Mouse (Mus musculus): ENCODE data around the gene Inpp4b. TPM values are rescaled to one million over a fixed set of nuclear protein-coding genes. Genes with fewer than 3 reads are reported as not detected.

Gene Inpp4b
- polyA plus RNA-seq, 1 experiment: 2.7 TPM

DNA sequence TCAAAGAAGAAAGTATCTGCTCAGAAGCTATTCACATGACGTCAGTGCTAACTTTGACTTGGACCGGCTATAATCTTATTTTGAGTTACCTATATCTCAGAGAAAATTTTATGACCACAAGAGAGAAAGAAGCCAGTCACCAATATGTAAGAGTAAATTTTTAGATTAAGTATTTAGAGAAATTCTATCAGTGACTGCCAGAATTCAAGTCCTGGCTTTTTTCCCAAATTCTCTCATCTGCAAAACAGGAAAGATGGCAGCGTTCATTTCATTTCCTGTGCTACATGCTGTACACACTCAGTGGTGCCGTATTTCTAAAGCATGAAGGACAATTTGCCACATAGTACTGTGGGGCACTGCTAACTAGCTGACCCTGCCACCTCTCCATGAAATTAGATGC lies 256.9 kb downstream of the Inpp4b start:
- no peak overlapping the region for H3K27ac ChIP-seq (ENCODE audit: insufficient read depth, low read length)
- no peaks in the 10 kb centered on the region for H3K4me1 ChIP-seq (ENCODE audit: control insufficient read depth, insufficient read depth, low read length)
- TF ChIP-seq CTCF (IDR thresholded peaks at IDR 0.05; ENCODE audit: extremely low read depth, insufficient read depth, low read length) (no peak), POLR2A (IDR thresholded peaks at IDR 0.05; ENCODE audit: extremely low read depth, insufficient read depth, low read length) (no peak)
- no peak overlapping the region for H3K4me3 ChIP-seq (ENCODE audit: insufficient read depth, low read length)

DNA sequence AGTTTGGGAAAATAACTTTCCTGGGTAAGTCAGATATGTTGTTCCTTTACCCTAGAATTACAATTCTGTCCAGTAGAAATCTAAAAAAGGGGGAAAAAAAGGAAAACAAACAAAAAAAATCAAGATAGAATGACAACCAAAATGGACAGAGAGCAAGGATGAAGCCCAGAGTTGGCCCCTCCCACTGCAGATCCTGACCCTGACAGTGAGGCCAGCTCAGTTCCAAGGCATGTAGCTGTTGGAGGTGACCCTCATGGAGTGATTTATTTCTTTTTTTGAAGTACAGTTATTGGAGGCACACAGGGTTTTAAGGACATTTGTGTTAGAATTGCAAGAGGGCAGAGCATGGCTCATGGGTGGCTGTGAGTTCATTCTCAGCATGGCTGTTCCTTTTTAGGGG lies 258.8 kb downstream of the Inpp4b start:
- TF ChIP-seq POLR2A (IDR thresholded peaks at IDR 0.05; ENCODE audit: extremely low read depth, insufficient read depth, low read length) (no peak), CTCF (IDR thresholded peaks at IDR 0.05; ENCODE audit: extremely low read depth, insufficient read depth, low read length) (no peak)
- Histone ChIP-seq H3K27ac (ENCODE audit: insufficient read depth, low read length) (no peak overlapping the region), H3K4me1 (ENCODE audit: control insufficient read depth, insufficient read depth, low read length) (no peaks in the 10 kb centered on the region), H3K4me3 (ENCODE audit: insufficient read depth, low read length) (no peak overlapping the region)

DNA sequence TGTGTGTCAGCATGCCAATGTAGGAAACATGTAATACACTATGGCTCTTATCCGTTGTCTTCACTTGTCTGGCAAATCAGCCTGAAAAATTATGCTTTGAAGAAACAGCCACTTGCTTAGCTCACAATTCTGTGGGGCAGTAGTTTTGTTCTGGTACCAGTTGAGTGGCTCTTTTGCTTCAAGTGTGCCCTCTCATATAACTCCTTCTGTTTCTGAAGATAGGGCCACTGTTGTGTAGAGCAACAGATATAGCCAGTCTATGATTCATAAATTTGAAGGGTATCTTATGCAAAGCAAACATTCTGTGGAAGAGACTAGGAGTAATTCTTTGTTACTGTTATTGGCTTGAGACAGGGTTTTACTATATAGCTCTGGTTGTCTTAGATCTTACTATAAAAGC lies 265.7 kb downstream of the Inpp4b start:
- H3K4me3 ChIP-seq (ENCODE audit: insufficient read depth, low read length): no peak overlapping the region
- TF ChIP-seq CTCF (IDR thresholded peaks at IDR 0.05; ENCODE audit: extremely low read depth, insufficient read depth, low read length): no peak
- no peak for TF ChIP-seq POLR2A (IDR thresholded peaks at IDR 0.05; ENCODE audit: extremely low read depth, insufficient read depth, low read length)
- no peaks in the 10 kb centered on the region for H3K4me1 ChIP-seq (ENCODE audit: control insufficient read depth, insufficient read depth, low read length)
- H3K27ac ChIP-seq (ENCODE audit: insufficient read depth, low read length): no peak overlapping the region

DNA sequence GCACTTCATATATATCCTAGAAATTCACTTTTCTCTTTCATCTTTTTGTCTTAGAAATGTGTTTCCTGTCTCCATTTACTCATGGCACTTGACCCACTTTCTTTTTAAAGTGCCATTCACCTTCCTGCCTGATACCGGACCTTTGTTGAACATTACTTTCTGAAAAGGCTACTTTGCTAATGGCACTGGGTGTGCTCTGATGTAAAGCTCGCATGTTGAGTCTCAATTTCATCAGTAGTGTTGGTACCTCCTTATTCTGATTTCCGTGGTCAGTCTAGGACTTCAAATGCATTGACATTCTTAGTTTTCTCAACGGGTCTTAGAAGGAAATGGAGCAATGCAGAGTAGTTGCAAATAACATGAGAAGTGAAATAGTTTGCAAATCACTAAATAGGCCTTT lies 266.7 kb downstream of the Inpp4b start:
- Histone ChIP-seq H3K4me1 (ENCODE audit: control insufficient read depth, insufficient read depth, low read length) (no peaks in the 10 kb centered on the region), H3K27ac (ENCODE audit: insufficient read depth, low read length) (no peak overlapping the region), H3K4me3 (ENCODE audit: insufficient read depth, low read length) (no peak overlapping the region)
- no peak for TF ChIP-seq CTCF (IDR thresholded peaks at IDR 0.05; ENCODE audit: extremely low read depth, insufficient read depth, low read length)
- no peak for TF ChIP-seq POLR2A (IDR thresholded peaks at IDR 0.05; ENCODE audit: extremely low read depth, insufficient read depth, low read length)

DNA sequence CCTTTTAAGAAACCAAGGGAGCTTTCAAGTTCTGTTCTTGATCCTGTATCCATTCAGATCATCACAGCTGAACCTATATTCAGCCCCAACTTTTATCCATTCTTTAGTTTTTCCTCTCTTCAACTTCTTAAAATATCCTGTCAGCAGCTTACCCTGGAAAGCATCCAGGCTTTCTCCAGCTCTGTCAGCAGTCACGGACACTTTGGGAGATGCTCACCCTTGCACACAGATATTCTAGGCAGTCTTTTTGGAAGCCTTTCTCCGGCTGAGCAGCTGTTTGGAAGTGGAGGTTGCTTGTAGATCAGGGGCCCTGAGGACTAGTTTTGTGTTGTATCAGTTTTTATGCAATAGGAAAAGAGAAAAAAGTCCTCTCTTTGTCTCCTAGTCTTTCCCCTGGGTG lies 270.3 kb downstream of the Inpp4b start:
- no peaks in the 10 kb centered on the region for H3K4me1 ChIP-seq (ENCODE audit: control insufficient read depth, insufficient read depth, low read length)
- no peak overlapping the region for H3K4me3 ChIP-seq (ENCODE audit: insufficient read depth, low read length)
- TF ChIP-seq POLR2A (IDR thresholded peaks at IDR 0.05; ENCODE audit: extremely low read depth, insufficient read depth, low read length) (no peak), CTCF (IDR thresholded peaks at IDR 0.05; ENCODE audit: extremely low read depth, insufficient read depth, low read length) (no peak)
- no peak overlapping the region for H3K27ac ChIP-seq (ENCODE audit: insufficient read depth, low read length)

DNA sequence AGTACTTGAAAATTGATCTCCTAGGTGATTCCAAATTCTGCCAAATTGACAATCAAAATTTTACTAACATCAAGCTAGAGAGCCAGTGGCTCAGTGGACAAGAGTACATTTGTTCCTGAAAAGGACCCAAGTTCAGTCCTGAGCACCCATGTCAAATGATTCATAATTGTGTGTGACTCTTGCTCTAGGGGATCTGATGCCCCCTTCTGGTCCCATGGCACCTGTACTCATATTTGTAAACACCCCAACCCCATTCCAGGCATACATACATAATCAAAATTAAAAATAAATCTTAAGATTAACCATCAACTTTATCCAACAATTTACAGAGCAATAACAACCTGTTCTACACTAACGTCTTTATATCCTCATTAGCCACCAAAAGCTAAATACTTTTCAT lies 271.8 kb downstream of the Inpp4b start:
- TF ChIP-seq CTCF (IDR thresholded peaks at IDR 0.05; ENCODE audit: extremely low read depth, insufficient read depth, low read length) (no peak), POLR2A (IDR thresholded peaks at IDR 0.05; ENCODE audit: extremely low read depth, insufficient read depth, low read length) (no peak)
- H3K4me1 ChIP-seq (ENCODE audit: control insufficient read depth, insufficient read depth, low read length): no peaks in the 10 kb centered on the region

DNA sequence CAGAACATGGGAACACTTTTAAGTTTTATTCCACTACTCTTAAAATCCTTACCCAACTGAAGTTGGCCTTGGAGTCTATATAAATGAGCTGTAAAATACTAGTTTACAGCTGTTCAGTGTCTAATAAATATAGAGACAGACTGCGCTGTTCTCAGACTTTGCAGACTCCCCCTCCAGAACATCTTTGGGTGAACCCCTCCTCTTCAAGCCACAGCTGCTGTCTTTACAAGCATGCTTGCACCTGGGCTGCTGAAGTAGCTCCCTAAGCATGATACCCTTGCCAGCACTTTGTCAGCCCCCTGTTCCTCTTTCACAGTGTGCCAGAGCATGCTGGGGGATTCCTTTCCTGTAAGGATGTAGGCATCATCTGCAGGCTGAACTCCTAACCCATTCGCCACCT lies 272.2 kb downstream of the Inpp4b start:
- TF ChIP-seq CTCF (IDR thresholded peaks at IDR 0.05; ENCODE audit: extremely low read depth, insufficient read depth, low read length) (no peak), POLR2A (IDR thresholded peaks at IDR 0.05; ENCODE audit: extremely low read depth, insufficient read depth, low read length) (no peak)
- Histone ChIP-seq H3K4me3 (ENCODE audit: insufficient read depth, low read length) (no peak overlapping the region), H3K27ac (ENCODE audit: insufficient read depth, low read length) (no peak overlapping the region)

More for the DNA sequence above, 271.8 kb downstream of the Inpp4b start:
- no peak overlapping the region for H3K4me3 ChIP-seq (ENCODE audit: insufficient read depth, low read length)
- H3K27ac ChIP-seq (ENCODE audit: insufficient read depth, low read length): no peak overlapping the region

DNA sequence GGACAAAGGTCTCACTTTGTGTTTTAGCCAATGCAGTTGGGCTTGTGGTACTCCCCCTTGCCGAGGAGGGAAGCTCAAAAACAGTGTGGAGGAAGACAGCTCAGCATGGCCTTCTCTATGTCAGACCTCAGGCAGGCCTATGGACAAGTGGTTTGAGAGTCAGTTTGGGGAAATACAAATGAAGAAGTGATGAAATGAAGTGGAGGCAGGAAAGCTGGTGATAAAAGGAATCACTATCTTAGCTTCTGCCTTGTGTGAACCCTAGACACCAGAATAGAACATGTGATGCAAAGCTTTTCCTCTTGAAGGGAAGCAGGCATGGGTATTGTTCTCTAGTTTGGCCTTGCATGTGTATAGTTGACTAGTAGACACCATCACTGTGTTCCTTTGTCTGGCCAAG lies 273.2 kb downstream of the Inpp4b start:
- Histone ChIP-seq H3K4me3 (ENCODE audit: insufficient read depth, low read length) (no peak overlapping the region), H3K27ac (ENCODE audit: insufficient read depth, low read length) (no peak overlapping the region), H3K4me1 (ENCODE audit: control insufficient read depth, insufficient read depth, low read length) (no peaks in the 10 kb centered on the region)
- TF ChIP-seq POLR2A (IDR thresholded peaks at IDR 0.05; ENCODE audit: extremely low read depth, insufficient read depth, low read length) (no peak), CTCF (IDR thresholded peaks at IDR 0.05; ENCODE audit: extremely low read depth, insufficient read depth, low read length) (no peak)

More for the DNA sequence above, 272.2 kb downstream of the Inpp4b start:
- no peaks in the 10 kb centered on the region for H3K4me1 ChIP-seq (ENCODE audit: control insufficient read depth, insufficient read depth, low read length)

DNA sequence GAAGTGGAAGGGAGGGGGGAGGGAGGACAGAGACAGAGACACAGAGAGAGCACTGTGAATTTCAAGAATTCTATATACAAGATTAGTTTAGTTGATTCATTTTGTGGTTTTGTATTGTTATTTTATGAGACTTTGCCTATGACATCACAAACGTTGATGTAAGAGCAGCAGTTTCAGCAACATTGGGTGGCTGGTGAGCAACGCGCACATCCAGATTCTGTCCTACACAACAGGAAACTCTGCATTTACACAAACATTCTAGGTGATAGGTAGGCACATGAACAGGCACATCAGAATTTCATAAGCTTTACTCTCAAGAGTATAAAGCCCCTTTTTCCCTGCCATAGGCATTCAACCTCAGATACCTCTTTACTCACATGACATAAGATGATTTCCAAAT lies 276.6 kb downstream of the Inpp4b start:
- Histone ChIP-seq H3K4me3 (ENCODE audit: insufficient read depth, low read length) (no peak overlapping the region), H3K4me1 (ENCODE audit: control insufficient read depth, insufficient read depth, low read length) (no peaks in the 10 kb centered on the region), H3K27ac (ENCODE audit: insufficient read depth, low read length) (no peak overlapping the region)
- TF ChIP-seq POLR2A (IDR thresholded peaks at IDR 0.05; ENCODE audit: extremely low read depth, insufficient read depth, low read length) (no peak), CTCF (IDR thresholded peaks at IDR 0.05; ENCODE audit: extremely low read depth, insufficient read depth, low read length) (no peak)

DNA sequence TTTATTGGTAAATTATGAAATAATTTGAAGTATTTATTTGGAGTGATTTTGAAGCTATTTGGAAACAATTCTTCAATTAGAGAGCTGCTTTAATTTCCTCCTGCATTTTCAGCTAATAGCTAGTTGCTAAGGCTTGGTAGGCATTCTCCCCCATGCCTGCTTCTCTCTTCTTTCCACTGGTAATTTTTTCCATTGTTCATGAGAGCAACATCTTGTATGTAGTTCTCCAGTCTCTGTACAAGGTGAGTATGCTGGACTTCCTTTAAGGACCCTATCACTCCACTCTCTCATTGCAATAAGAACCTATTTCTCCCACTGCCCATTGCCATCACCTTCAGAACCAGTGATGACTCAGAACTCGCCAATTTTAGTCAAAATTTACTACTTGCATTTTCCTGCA lies 292.7 kb downstream of the Inpp4b start:
- H3K4me1 ChIP-seq (ENCODE audit: control insufficient read depth, insufficient read depth, low read length): no peaks in the 10 kb centered on the region
- no peak overlapping the region for H3K27ac ChIP-seq (ENCODE audit: insufficient read depth, low read length)
- TF ChIP-seq POLR2A (IDR thresholded peaks at IDR 0.05; ENCODE audit: extremely low read depth, insufficient read depth, low read length): no peak
- TF ChIP-seq CTCF (IDR thresholded peaks at IDR 0.05; ENCODE audit: extremely low read depth, insufficient read depth, low read length): no peak
- H3K4me3 ChIP-seq (ENCODE audit: insufficient read depth, low read length): no peak overlapping the region

All from cortical plate, adult 2 months (tissue).